Mouse (Mus musculus) E14TG2a.4 (cell line): ENCODE results near the gene Lgmn.

Source experiments
- CTCF ChIP-seq: conservative IDR thresholded peaks from 2 replicates; pipeline ENCODE4 v1.5.1; 2014; ENCODE audit warnings: low read length
- NANOG ChIP-seq: IDR thresholded peaks from 2 replicates; pipeline ENCODE4 v1.6.1; 2014; ENCODE audit warnings: borderline replicate concordance, low read length, mixed read lengths

DNA sequence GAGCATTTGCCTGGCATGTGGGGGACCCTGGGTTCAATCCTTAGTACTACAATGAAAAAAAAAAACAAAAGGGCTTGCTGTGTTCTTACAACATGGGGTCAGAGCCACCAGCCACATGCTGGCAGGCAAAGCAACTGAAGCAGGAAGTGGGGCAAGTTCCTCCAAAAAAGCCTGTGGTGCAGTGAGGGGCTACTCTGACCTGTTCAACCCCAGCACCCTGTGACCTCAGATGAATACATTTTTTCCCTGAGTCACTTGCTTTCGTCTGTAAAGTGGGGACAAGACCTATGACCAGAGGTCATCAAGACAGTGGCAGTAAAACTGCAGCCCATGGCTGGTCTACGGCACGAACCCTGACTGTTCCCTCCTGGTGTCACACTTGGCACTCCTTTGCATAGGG lies 72.5 kb downstream of the Lgmn start:
- no peak for TF ChIP-seq CTCF
- no peak for TF ChIP-seq NANOG
